Mouse (Mus musculus): Measurements from ENCODE around the gene Angpt4. TPM values are rescaled to one million over a fixed set of nuclear protein-coding genes. Genes with fewer than 3 reads are reported as not detected.

Gene Angpt4
- total and polyA plus RNA-seq, 2 experiments, result under 0.01 to 0.10 TPM

DNA sequence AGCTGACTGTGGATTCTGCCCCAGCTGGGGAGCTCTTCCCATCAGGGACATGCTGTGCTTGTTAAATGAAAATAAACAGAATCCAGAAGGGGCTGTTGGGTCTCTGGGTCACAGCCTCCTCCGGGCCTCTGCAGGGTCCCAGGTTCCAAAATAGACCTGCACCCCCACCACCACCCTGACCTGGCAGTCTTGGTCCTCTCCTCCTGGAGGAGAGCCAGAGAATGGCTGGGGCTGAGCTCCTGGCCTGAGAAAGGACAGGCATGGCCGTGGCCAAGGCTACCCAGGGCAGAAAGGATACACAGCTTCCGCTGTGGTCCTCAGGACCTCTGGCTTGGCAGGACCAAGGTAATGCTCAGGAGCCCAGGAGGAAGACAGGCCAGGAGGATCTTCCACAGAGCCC lies 6.4 kb upstream of the Angpt4 start:
- H3K79me2 ChIP-seq (ENCODE audit: control insufficient read depth, insufficient read depth, low read length), result no peaks in the 10 kb centered on the region
- no peak overlapping the region for H3K9ac ChIP-seq (ENCODE audit: low read depth, low read length)
- no peak for TF ChIP-seq POLR2A (IDR thresholded peaks at IDR 0.05; ENCODE audit: extremely low read depth, insufficient read depth, low read length)
- TF ChIP-seq CTCF (IDR thresholded peaks at IDR 0.05; ENCODE audit: low read depth, low read length), result no peak
- H3K27ac ChIP-seq (replicated peaks; ENCODE audit: insufficient read depth, low read depth, low read length), result no peak overlapping the region
- H3K4me3 ChIP-seq (ENCODE audit: insufficient read depth, low read depth, low read length), result no peak overlapping the region
- WGBS, result 72% methylated on average over 3 of the region's 3 CpGs
- no peaks in the 10 kb centered on the region for H3K36me3 ChIP-seq (ENCODE audit: control insufficient read depth, insufficient read depth, low read length)
- H3K4me1 ChIP-seq (ENCODE audit: control insufficient read depth, insufficient read depth, low read length), result no peaks in the 10 kb centered on the region
- no peak for DNase-seq (ENCODE audit: extremely low read depth, low read depth, low spot score)
- H3K27me3 ChIP-seq (ENCODE audit: control insufficient read depth, insufficient read depth, low read length), result no peaks in the 10 kb centered on the region

DNA sequence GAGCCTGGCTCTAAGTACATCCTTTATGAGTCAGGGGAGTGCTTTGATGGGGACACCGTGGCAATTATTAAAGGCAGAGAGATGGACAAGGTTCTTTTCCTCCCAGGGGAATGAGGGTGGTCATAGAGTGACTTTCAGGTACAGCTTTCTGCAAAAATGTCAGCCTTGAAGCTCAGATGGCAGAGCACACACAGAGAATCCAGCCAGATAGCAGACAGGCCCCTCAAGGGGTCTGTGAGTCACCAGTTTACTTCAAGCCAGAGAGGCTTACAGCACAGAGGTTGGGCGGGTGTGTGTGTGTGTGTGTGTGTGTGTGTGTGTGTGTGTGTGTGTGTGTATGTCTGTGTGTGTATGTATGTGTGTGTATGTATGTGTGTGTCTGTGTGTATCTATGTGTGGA lies 4.0 kb upstream of the Angpt4 start:
- Histone ChIP-seq H3K4me3 (ENCODE audit: insufficient read depth, low read depth, low read length) (no peak overlapping the region), H3K27me3 (ENCODE audit: control insufficient read depth, insufficient read depth, low read length) (no peaks in the 10 kb centered on the region), H3K36me3 (ENCODE audit: control insufficient read depth, insufficient read depth, low read length) (no peaks in the 10 kb centered on the region), H3K27ac (replicated peaks; ENCODE audit: insufficient read depth, low read depth, low read length) (no peak overlapping the region), H3K4me1 (ENCODE audit: control insufficient read depth, insufficient read depth, low read length) (no peaks in the 10 kb centered on the region), H3K9ac (ENCODE audit: low read depth, low read length) (no peak overlapping the region), H3K79me2 (ENCODE audit: control insufficient read depth, insufficient read depth, low read length) (no peaks in the 10 kb centered on the region)
- WGBS, result 78% methylated on average over 2 of the region's 2 CpGs
- DNase-seq (ENCODE audit: extremely low read depth, low read depth, low spot score), result no peak
- TF ChIP-seq CTCF (IDR thresholded peaks at IDR 0.05; ENCODE audit: low read depth, low read length), result no peak
- TF ChIP-seq POLR2A (IDR thresholded peaks at IDR 0.05; ENCODE audit: extremely low read depth, insufficient read depth, low read length), result no peak

DNA sequence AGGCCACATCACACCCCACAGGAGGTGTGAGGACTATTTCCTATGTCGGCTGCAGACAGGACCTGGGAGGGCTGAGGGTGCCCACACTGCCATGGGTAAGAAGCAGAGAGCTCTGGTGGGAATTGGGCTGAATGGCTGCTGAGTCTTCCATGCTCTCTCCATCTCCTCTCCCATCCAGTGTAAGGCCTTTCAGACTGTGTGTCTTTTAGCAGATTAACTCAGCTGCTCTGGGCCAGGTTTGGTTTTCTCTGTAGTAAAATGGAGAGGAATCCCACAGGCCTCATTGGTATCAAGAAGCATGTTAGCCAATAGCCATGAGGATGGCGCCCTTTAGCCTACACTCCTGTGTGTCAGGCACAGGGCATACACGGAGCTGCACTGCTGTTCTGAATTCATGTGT lies 1.6 kb upstream of the Angpt4 start:
- TF ChIP-seq CTCF (IDR thresholded peaks at IDR 0.05; ENCODE audit: low read depth, low read length), result no peak
- TF ChIP-seq POLR2A (IDR thresholded peaks at IDR 0.05; ENCODE audit: extremely low read depth, insufficient read depth, low read length), result no peak
- Histone ChIP-seq H3K9ac (ENCODE audit: low read depth, low read length) (no peak overlapping the region), H3K4me3 (ENCODE audit: insufficient read depth, low read depth, low read length) (no peak overlapping the region), H3K4me1 (ENCODE audit: control insufficient read depth, insufficient read depth, low read length) (no peaks in the 10 kb centered on the region), H3K27me3 (ENCODE audit: control insufficient read depth, insufficient read depth, low read length) (no peaks in the 10 kb centered on the region), H3K79me2 (ENCODE audit: control insufficient read depth, insufficient read depth, low read length) (no peaks in the 10 kb centered on the region), H3K36me3 (ENCODE audit: control insufficient read depth, insufficient read depth, low read length) (no peaks in the 10 kb centered on the region), H3K27ac (replicated peaks; ENCODE audit: insufficient read depth, low read depth, low read length) (no peak overlapping the region)
- WGBS, result 76% methylated on average over 3 of the region's 3 CpGs
- no peak for DNase-seq (ENCODE audit: extremely low read depth, low read depth, low spot score)

DNA sequence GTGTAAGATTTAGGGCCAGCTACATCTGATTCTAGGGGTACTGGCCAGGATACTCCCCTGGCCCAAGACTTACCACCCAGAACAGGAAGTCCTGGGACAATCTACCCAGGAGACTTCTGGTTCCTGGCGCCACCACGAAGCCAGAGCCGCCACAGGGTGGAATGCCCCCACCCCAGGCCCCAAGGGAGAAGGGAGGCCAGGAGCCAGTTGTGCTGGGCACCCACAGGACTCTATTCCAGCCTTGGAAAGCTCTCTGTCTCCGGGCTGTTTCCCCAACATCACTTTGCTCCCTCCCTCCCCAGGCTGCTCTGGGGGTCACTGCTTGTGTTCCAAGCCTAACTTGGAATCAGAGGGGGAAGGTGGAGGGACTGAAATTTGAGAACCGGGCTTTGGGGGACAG lies 512 bp upstream of the Angpt4 start:
- Histone ChIP-seq H3K9ac (ENCODE audit: low read depth, low read length) (no peak overlapping the region), H3K27me3 (ENCODE audit: control insufficient read depth, insufficient read depth, low read length) (no peaks in the 10 kb centered on the region), H3K4me3 (ENCODE audit: insufficient read depth, low read depth, low read length) (no peak overlapping the region), H3K27ac (replicated peaks; ENCODE audit: insufficient read depth, low read depth, low read length) (no peak overlapping the region), H3K79me2 (ENCODE audit: control insufficient read depth, insufficient read depth, low read length) (no peaks in the 10 kb centered on the region), H3K4me1 (ENCODE audit: control insufficient read depth, insufficient read depth, low read length) (no peaks in the 10 kb centered on the region), H3K36me3 (ENCODE audit: control insufficient read depth, insufficient read depth, low read length) (no peaks in the 10 kb centered on the region)
- TF ChIP-seq POLR2A (IDR thresholded peaks at IDR 0.05; ENCODE audit: extremely low read depth, insufficient read depth, low read length) (no peak), CTCF (IDR thresholded peaks at IDR 0.05; ENCODE audit: low read depth, low read length) (no peak)
- WGBS, result 61% methylated on average over 5 of the region's 5 CpGs
- no peak for DNase-seq (ENCODE audit: extremely low read depth, low read depth, low spot score)

DNA sequence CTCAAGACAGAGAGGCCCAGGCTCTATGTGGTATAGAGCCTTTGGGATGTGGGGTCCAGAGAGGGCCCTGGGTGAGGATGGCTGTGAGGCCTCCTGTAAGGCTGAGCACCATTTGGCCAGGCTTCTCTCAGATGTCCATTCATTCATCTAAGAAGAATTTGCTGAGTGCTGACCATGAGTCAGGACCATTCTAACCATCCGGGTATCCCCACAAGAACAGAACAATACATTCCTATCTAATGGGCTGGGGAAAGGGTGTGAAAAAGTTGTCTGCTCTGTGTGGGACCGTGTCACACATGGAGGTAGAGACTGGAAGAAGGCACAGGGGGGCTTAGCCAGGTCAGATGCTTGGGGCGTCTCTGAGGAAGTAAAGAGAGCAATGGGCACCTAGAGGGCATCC lies 741 bp downstream of the Angpt4 start:
- Histone ChIP-seq H3K27ac (replicated peaks; ENCODE audit: insufficient read depth, low read depth, low read length) (no peak overlapping the region), H3K36me3 (ENCODE audit: control insufficient read depth, insufficient read depth, low read length) (no peaks in the 10 kb centered on the region), H3K79me2 (ENCODE audit: control insufficient read depth, insufficient read depth, low read length) (no peaks in the 10 kb centered on the region), H3K4me1 (ENCODE audit: control insufficient read depth, insufficient read depth, low read length) (no peaks in the 10 kb centered on the region), H3K27me3 (ENCODE audit: control insufficient read depth, insufficient read depth, low read length) (no peaks in the 10 kb centered on the region), H3K4me3 (ENCODE audit: insufficient read depth, low read depth, low read length) (no peak overlapping the region), H3K9ac (ENCODE audit: low read depth, low read length) (no peak overlapping the region)
- WGBS, result 83% methylated on average over 3 of the region's 3 CpGs
- TF ChIP-seq CTCF (IDR thresholded peaks at IDR 0.05; ENCODE audit: low read depth, low read length), result no peak
- TF ChIP-seq POLR2A (IDR thresholded peaks at IDR 0.05; ENCODE audit: extremely low read depth, insufficient read depth, low read length), result no peak
- DNase-seq (ENCODE audit: extremely low read depth, low read depth, low spot score), result no peak

DNA sequence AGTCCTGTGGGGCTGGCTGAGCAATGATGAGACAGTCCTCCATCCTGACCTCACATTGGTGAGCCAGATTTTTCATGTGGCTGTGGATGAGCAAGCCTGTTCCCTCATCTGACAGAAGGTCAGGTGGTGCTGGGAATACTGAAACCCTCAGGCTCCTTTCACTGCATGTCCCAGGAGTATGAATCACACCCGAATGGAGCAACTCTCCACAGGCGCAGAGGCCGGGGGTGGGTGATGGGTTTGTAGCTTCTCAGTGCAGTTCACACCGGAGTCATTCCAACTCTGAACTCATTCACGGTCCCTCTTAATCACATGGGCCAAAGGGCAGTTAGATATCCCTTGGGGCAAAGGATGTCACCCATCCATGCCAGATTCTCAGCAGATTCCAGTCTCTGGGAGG lies 3.1 kb downstream of the Angpt4 start:
- Histone ChIP-seq H3K27ac (replicated peaks; ENCODE audit: insufficient read depth, low read depth, low read length) (no peak overlapping the region), H3K4me3 (ENCODE audit: insufficient read depth, low read depth, low read length) (no peak overlapping the region), H3K4me1 (ENCODE audit: control insufficient read depth, insufficient read depth, low read length) (no peaks in the 10 kb centered on the region), H3K9ac (ENCODE audit: low read depth, low read length) (no peak overlapping the region), H3K36me3 (ENCODE audit: control insufficient read depth, insufficient read depth, low read length) (no peaks in the 10 kb centered on the region), H3K79me2 (ENCODE audit: control insufficient read depth, insufficient read depth, low read length) (no peaks in the 10 kb centered on the region), H3K27me3 (ENCODE audit: control insufficient read depth, insufficient read depth, low read length) (no peaks in the 10 kb centered on the region)
- WGBS, result 53% methylated on average over 5 of the region's 5 CpGs
- DNase-seq (ENCODE audit: extremely low read depth, low read depth, low spot score), result no peak
- TF ChIP-seq POLR2A (IDR thresholded peaks at IDR 0.05; ENCODE audit: extremely low read depth, insufficient read depth, low read length) (no peak), CTCF (IDR thresholded peaks at IDR 0.05; ENCODE audit: low read depth, low read length) (no peak)

All from liver, adult 2 months (tissue).